Mouse (Mus musculus) stomach, embryonic 16.5 days (tissue): ENCODE data around the gene Dlk1. TPM values are rescaled to one million over a fixed set of nuclear protein-coding genes. Genes with fewer than 3 reads are reported as not detected.
A peak's percentile ranks its signal among the peaks of the same experiment; 100 is the strongest.
"Not testable (repeated sequence)": the region's sequence is repeated elsewhere in the genome, so short reads cannot be mapped to it uniquely, and the experiment has no call there.

ENCODE experiments used
- ATAC-seq: fragments of 200-750 bp; cut with Nextera tagmentation; 2 replicates; pipeline ENCODE4 v1.8.0; 2017; ENCODE audit warnings: moderate number of reproducible peaks, moderate TSS enrichment; ENCODE audit not compliant: insufficient read depth, low FRiP score
- H3K27ac ChIP-seq: fragments of 300-500 bp; sonication (generic); 2 replicates; pipeline ENCODE4 v1.5.1; 2014; ENCODE audit warnings: low read length
- H3K27me3 ChIP-seq: fragments of 300-500 bp; sonication (generic); 2 replicates; pipeline ENCODE4 v1.6.1; 2014; ENCODE audit warnings: low read length, control low read depth, mixed read lengths; ENCODE audit not compliant: control insufficient read depth, insufficient read depth
- H3K36me3 ChIP-seq: fragments of 300-500 bp; sonication (generic); 2 replicates; pipeline ENCODE4 v1.6.1; 2014; ENCODE audit warnings: low read length; ENCODE audit not compliant: control insufficient read depth, insufficient read depth
- H3K4me1 ChIP-seq: fragments of 300-500 bp; sonication (generic); 2 replicates; pipeline ENCODE4 v1.6.1; 2014; ENCODE audit warnings: low read length, control low read depth, mixed read lengths; ENCODE audit not compliant: control insufficient read depth, insufficient read depth
- H3K4me2 ChIP-seq: fragments of 300-500 bp; sonication (generic); 2 replicates; pipeline ENCODE4 v1.6.1; 2014; ENCODE audit warnings: low read depth, low read length, mixed read lengths
- H3K4me3 ChIP-seq: fragments of 300-500 bp; sonication (generic); replicated peaks from 2 replicates; pipeline ENCODE4 v1.5.1; 2014; ENCODE audit warnings: mild to moderate bottlenecking, low read length
- H3K9ac ChIP-seq: fragments of 300-500 bp; sonication (generic); 2 replicates; pipeline ENCODE4 v1.6.1; 2014; ENCODE audit warnings: low read length
- H3K9me3 ChIP-seq: fragments of 300-500 bp; sonication (generic); replicated peaks from 2 replicates; pipeline ENCODE4 v1.6.1; 2016; ENCODE audit warnings: low read length, control low read depth; ENCODE audit not compliant: control insufficient read depth
- WGBS: fragments of 180-500 bp; shearing (Covaris S2); extraction: QIAGEN DNeasy Blood & Tissue Kit; methylation state at CpG from one replicate; pipeline ENCODE4 v1.1.7; 2014; 5-methylcytosine and 5-hydroxymethylcytosine counted together
- polyA plus RNA-seq: library from polyadenylated mRNA; unstranded; fragments of >200 nt; fragmentation: Nextera tagmentation; extraction: Ambion mirVana; gene quantifications from 2 replicates; pipeline ENCODE4 v1.2.1, GENCODE M21; 2015

The Dlk1 gene
- polyA plus RNA-seq, 1 experiment from 2014 or later = 542 TPM

GRCm38 (mm10) chr12:109486525-109486924 lies 33.9 kb downstream of the Dlk1 start:
- not testable (repeated sequence) for H3K4me3 ChIP-seq, ATAC-seq, H3K4me1 ChIP-seq, H3K27me3 ChIP-seq, H3K9ac ChIP-seq, H3K9me3 ChIP-seq, H3K36me3 ChIP-seq, H3K4me2 ChIP-seq, H3K27ac ChIP-seq
- WGBS = 52% methylated on average over 1 of the region's 1 CpGs

- no peaks in the 10 kb centered on the region for H3K36me3 ChIP-seq
- no peaks in the 10 kb centered on the region for H3K9me3 ChIP-seq
- no peak overlapping the region for H3K4me3 ChIP-seq
- H3K27me3 ChIP-seq = no peaks in the 10 kb centered on the region
- WGBS = 88% methylated on average over 3 of the region's 3 CpGs
- H3K4me2 ChIP-seq = no peak overlapping the region
- H3K9ac ChIP-seq = no peak overlapping the region
- no peak overlapping the region for H3K27ac ChIP-seq
- ATAC-seq = no peak
- H3K4me1 ChIP-seq = peaks cover 5% of the 10 kb centered on the region; the same call in 1 of the 2 replicates
Measured at GRCm38 (mm10) chr12:109491701-109492100, 39.1 kb downstream of the Dlk1 start.

- Histone ChIP-seq H3K27me3 (no peaks in the 10 kb centered on the region), H3K36me3 (no peaks in the 10 kb centered on the region), H3K4me3 (no peak overlapping the region), H3K9me3 (no peaks in the 10 kb centered on the region), H3K4me2 (no peak overlapping the region), H3K4me1 (peaks cover 5% of the 10 kb centered on the region; the same call in 1 of the 2 replicates), H3K27ac (no peak overlapping the region), H3K9ac (no peak overlapping the region)
- ATAC-seq = no peak
- 92% methylated on average over 9 of the region's 9 CpGs for WGBS
Measured at GRCm38 (mm10) chr12:109493381-109493780, 40.8 kb downstream of the Dlk1 start.

- H3K4me3 ChIP-seq = no peak overlapping the region
- no peak overlapping the region for H3K4me2 ChIP-seq
- H3K4me1 ChIP-seq = peaks cover 5% of the 10 kb centered on the region; the same call in 1 of the 2 replicates
- no peaks in the 10 kb centered on the region for H3K27me3 ChIP-seq
- WGBS = 59% methylated on average over 20 of the region's 20 CpGs
- ATAC-seq = peak; percentile 37
- H3K9ac ChIP-seq = no peak overlapping the region
- no peak overlapping the region; the same call in 1 of the 2 replicates for H3K27ac ChIP-seq
- H3K9me3 ChIP-seq = no peaks in the 10 kb centered on the region
- H3K36me3 ChIP-seq = no peaks in the 10 kb centered on the region
Measured at GRCm38 (mm10) chr12:109495016-109495644, 42.5 kb downstream of the Dlk1 start.

GRCm38 (mm10) chr12:109496397-109496796 lies 43.8 kb downstream of the Dlk1 start:
- WGBS = 70% methylated on average over 6 of the region's 6 CpGs
- Histone ChIP-seq H3K4me2 (no peak overlapping the region), H3K4me1 (peaks cover 5% of the 10 kb centered on the region; the same call in 1 of the 2 replicates), H3K9ac (no peak overlapping the region), H3K36me3 (no peaks in the 10 kb centered on the region), H3K4me3 (no peak overlapping the region), H3K27me3 (no peaks in the 10 kb centered on the region), H3K9me3 (no peaks in the 10 kb centered on the region), H3K27ac (no peak overlapping the region)
- no peak for ATAC-seq

GRCm38 (mm10) chr12:109500992-109501391 lies 48.4 kb downstream of the Dlk1 start:
- WGBS = 40% methylated on average over 4 of the region's 4 CpGs
- Histone ChIP-seq H3K36me3 (no peaks in the 10 kb centered on the region), H3K4me2 (no peak overlapping the region), H3K4me3 (no peak overlapping the region), H3K9ac (no peak overlapping the region), H3K27me3 (no peaks in the 10 kb centered on the region; the same call in 1 of the 2 replicates), H3K9me3 (no peaks in the 10 kb centered on the region), H3K4me1 (no peaks in the 10 kb centered on the region), H3K27ac (no peak overlapping the region)
- ATAC-seq = no peak

- no peaks in the 10 kb centered on the region for H3K36me3 ChIP-seq
- WGBS = 74% methylated on average over 6 of the region's 6 CpGs
- H3K9ac ChIP-seq = no peak overlapping the region
- ATAC-seq = no peak
- no peaks in the 10 kb centered on the region; the same call in 1 of the 2 replicates for H3K27me3 ChIP-seq
- H3K4me3 ChIP-seq = no peak overlapping the region
- H3K9me3 ChIP-seq = no peaks in the 10 kb centered on the region
- no peak overlapping the region for H3K27ac ChIP-seq
- H3K4me1 ChIP-seq = no peaks in the 10 kb centered on the region
- no peak overlapping the region for H3K4me2 ChIP-seq
Measured at GRCm38 (mm10) chr12:109502360-109503040, 49.9 kb downstream of the Dlk1 start.

- Histone ChIP-seq H3K9ac (no peak overlapping the region), H3K9me3 (no peaks in the 10 kb centered on the region), H3K27ac (no peak overlapping the region), H3K36me3 (no peaks in the 10 kb centered on the region), H3K27me3 (no peaks in the 10 kb centered on the region; the same call in 1 of the 2 replicates), H3K4me1 (peaks cover 39% of the 10 kb centered on the region), H3K4me3 (no peak overlapping the region), H3K4me2 (no peak overlapping the region)
- ATAC-seq = no peak
- WGBS = 76% methylated on average over 11 of the region's 11 CpGs
Measured at GRCm38 (mm10) chr12:109507693-109508092, 55.1 kb downstream of the Dlk1 start.
